Mouse (Mus musculus): ENCODE data around the gene Rhox2e.
"Not testable (repeated sequence)": the region's sequence is repeated elsewhere in the genome, so short reads cannot be mapped to it uniquely, and the experiment has no call there.

The Rhox2e gene

DNA sequence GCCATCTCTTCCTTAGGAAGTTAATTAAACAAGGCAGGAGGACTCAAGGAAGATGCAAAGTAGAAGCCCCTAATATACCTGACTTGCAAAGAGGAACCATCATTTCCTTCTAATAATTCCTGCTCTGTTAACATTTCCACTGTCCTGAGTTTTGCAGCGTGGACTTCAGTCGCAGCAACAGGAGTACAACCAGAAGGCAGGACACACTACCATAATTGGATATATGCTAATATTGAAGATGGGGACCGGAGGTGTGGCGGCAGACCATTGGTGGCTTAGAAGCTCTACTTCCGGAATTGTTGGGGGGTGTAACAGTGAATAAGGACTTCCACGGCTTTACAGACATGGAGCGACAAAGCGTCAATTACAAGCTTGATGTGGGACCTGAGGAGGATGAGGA is at the start of gene Rhox2e:
Gene Rhox2e (plus strand): TSS at position 301 of the 400 bp plus-strand sequence.
- DNase-seq (ENCODE audit: low spot score in 2 of 2), result not testable (repeated sequence)

DNA sequence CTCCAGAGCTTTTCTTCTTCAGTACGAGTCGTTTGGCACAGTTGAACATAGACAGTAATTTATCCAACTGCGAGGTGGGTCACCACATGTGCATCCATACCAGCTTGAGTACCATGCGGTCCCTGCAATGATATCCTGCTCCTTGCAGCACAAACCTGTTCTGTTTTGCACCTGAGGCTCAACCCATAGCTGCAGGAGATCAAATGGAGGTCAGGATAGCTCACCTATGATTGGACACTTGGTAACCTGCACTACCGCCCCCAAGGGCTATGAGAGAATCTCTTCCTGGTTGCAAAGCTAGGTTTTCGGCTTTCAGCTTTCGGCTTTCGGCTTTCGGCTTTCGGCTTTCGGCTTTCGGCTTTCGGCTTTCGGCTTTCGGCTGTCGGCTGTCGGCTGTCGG is 16.2 kb upstream of the Rhox2e start, which contains the start of gene Rhox4d:
Gene Rhox4d (plus strand): TSS at position 301 of the 400 bp plus-strand sequence.
- not testable (repeated sequence) for DNase-seq (ENCODE audit: low spot score in 2 of 2)

DNA sequence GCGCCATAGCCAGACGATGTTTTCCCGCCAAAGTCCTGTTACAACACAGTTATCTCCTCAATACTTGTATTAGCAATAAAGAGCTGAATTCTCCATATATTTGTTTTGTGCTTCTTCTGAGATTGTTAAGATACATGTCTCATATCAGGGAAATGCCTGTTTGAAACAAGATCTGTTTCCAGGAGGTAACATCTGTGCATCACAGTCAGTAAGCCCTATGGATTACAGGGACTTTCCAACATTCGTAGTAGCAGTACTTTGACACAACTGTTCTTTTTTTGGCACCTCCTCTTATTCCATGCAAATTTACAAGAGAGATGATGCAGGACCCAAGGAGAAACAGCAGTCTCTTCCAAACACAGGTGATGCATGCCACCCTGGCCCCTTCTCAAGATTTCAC is 11.5 kb downstream of the Rhox2e start, which contains the start of gene Rhox3e:
Gene Rhox3e (plus strand): TSS at position 301 of the 400 bp plus-strand sequence.
- DNase-seq (ENCODE audit: low spot score in 2 of 2), result not testable (repeated sequence)

DNA sequence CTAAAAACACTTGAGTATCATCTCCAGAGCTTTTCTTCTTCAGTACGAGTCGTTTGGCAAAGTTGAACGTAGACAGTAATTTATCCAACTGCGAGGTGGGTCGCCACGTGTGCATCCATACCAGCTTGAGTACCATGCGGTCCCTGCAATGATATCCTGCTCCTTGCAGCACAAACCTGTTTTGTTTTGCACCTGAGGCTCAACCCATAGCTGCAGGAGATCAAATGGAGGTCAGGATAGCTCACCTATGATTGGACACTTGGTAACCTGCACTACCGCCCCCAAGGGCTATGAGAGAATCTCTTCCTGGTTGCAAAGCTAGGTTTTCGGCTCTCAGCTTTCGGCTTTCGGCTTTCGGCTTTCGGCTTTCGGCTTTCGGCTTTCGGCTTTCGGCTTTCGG is 26.9 kb downstream of the Rhox2e start, which contains the start of gene Rhox4e:
Gene Rhox4e (plus strand): TSS at position 301 of the 400 bp plus-strand sequence.
- not testable (repeated sequence) for DNase-seq (ENCODE audit: low spot score in 2 of 2)

DNA sequence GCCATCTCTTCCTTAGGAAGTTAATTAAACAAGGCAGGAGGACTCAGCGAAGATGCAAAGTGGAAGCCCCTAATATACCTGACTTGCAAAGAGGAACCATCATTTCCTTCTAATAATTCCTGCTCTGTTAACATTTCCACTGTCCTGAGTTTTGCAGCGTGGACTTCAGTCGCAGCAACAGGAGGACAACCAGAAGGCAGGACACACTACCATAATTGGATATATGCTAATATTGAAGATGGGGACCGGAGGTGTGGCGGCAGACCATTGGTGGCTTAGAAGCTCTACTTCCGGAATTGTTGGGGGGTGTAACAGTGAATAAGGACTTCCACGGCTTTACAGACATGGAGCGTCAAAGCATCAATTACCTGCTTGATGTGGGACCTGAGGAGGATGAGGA is 40.9 kb downstream of the Rhox2e start, which contains the start of gene Rhox2f:
Gene Rhox2f (plus strand): TSS at position 301 of the 400 bp plus-strand sequence.
- DNase-seq (ENCODE audit: low spot score in 2 of 2), result not testable (repeated sequence)

DNA sequence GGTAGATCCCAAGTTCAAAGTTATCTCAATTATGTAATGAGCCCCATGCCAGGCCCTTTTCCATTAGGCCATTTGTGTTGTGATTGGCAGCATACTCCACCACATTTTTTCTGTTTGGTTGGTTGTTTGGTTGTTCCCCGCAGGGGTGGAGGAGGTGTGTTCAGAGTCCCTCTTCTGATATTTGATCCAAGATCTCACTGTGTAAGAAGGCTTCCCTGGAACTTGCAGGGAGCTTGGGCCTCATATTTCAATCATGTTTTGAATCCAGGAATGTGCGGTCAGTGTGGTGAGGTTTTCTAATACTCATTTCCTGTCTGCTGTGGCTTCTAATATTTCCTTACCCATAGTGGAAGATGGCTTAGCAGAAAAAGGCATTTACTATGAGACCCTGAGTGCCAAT is 42.4 kb downstream of the Rhox2e start:
- DNase-seq (ENCODE audit: low spot score in 2 of 2), result not testable (repeated sequence)

DNA sequence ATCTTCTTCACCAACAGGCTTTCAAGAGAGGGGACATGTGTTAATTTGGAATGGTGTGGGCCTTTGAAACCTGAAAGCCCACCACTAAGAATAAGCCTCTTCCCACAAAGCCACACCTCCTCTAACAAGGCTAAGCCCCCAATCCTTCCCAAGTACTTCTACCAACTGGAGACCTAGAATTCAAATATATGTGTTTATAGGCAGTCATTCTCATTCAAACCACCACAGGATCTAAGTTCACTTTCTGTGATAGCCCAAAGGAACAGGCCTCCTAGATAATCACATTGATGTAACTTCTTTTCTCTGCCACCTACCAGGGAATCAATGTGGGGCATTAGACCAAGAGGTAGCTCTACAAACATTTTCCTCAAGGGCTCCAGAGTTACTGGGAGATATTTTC is 50.4 kb downstream of the Rhox2e start, which contains the start of gene Rhox3f:
Gene Rhox3f (plus strand): TSS at position 301 of the 400 bp plus-strand sequence.
- DNase-seq (ENCODE audit: low spot score in 2 of 2), result not testable (repeated sequence)
